Mouse (Mus musculus) forebrain, embryonic 15.5 days (tissue): ENCODE data around the gene Ablim2. TPM values are rescaled to one million over a fixed set of nuclear protein-coding genes. Genes with fewer than 3 reads are reported as not detected.

Experiments used
- ATAC-seq: fragments of 200-750 bp; cut with Nextera tagmentation; replicated peaks from 2 replicates; pipeline ENCODE4 v1.8.0; 2017; ENCODE audit warnings: mild to moderate bottlenecking, moderate TSS enrichment, moderate library complexity
- H3K27ac ChIP-seq: fragments of 300-500 bp; sonication (generic); replicated peaks from 2 replicates; pipeline ENCODE4 v1.5.1; 2015; ENCODE audit warnings: mild to moderate bottlenecking, inconsistent platforms
- H3K27me3 ChIP-seq: fragments of 300-500 bp; sonication (generic); 2 replicates; pipeline ENCODE4 v1.6.1; 2015; ENCODE audit warnings: inconsistent platforms
- H3K36me3 ChIP-seq: fragments of 300-500 bp; sonication (generic); 2 replicates; pipeline ENCODE4 v1.6.1; 2015; ENCODE audit warnings: mild to moderate bottlenecking, inconsistent platforms
- H3K4me1 ChIP-seq: fragments of 300-500 bp; sonication (generic); 2 replicates; pipeline ENCODE4 v1.6.1; 2015; ENCODE audit warnings: inconsistent platforms
- H3K4me2 ChIP-seq: fragments of 300-500 bp; sonication (generic); replicated peaks from 2 replicates; pipeline ENCODE4 v1.6.1; 2015; ENCODE audit warnings: mild to moderate bottlenecking, inconsistent platforms
- H3K4me3 ChIP-seq: fragments of 300-500 bp; sonication (generic); 2 replicates; pipeline ENCODE4 v1.5.1; 2015; ENCODE audit warnings: mild to moderate bottlenecking, inconsistent platforms
- H3K9ac ChIP-seq: fragments of 300-500 bp; sonication (generic); replicated peaks from 2 replicates; pipeline ENCODE4 v1.6.1; 2015; ENCODE audit warnings: mild to moderate bottlenecking, inconsistent platforms
- H3K9me3 ChIP-seq: fragments of 300-500 bp; sonication (generic); 2 replicates; pipeline ENCODE4 v1.6.1; 2016; ENCODE audit warnings: inconsistent platforms
- WGBS: fragments of 180-500 bp; shearing (Covaris S2); methylation state at CpG from one replicate; pipeline ENCODE4 v1.1.7; 2015; ENCODE audit warnings: mixed read lengths; 5-methylcytosine and 5-hydroxymethylcytosine counted together
- polyA plus RNA-seq: library from polyadenylated mRNA; unstranded; fragments of >200 nt; fragmentation: Nextera tagmentation; extraction: Ambion mirVana; gene quantifications from 2 replicates; pipeline ENCODE4 v1.2.1, GENCODE M21; 2015

Ablim2 gene
- polyA plus RNA-seq, 1 experiment from 2014 or later, result 8.5 TPM

DNA sequence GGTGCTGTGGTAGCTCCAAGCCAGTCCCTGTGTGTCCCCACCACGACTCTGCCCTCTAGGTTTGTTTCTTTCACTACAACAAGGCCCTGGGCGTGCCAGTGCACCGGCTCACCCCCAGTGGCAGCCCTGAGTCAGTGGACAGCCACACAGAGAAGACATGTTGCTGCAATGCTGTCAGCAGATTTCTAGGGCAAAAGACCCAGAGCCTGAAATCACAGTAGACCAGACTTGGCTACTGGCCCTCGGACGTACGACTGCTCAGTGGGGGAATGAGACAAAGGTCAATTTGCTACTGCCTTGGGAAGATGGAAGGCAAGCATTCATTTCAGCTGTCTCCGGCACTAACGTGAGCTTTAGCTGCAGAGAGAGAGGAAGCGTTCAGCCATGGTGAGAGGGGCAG, 124.7 kb downstream of the Ablim2 start:
- no peak overlapping the region for H3K4me3 ChIP-seq
- no peaks in the 10 kb centered on the region for H3K9me3 ChIP-seq
- H3K4me2 ChIP-seq, result no peak overlapping the region
- no peak overlapping the region for H3K27ac ChIP-seq
- WGBS, result 69% methylated on average over 9 of the region's 9 CpGs
- peaks cover 21% of the 10 kb centered on the region for H3K4me1 ChIP-seq
- H3K27me3 ChIP-seq, result no peaks in the 10 kb centered on the region
- H3K9ac ChIP-seq, result no peak overlapping the region
- no peaks in the 10 kb centered on the region for H3K36me3 ChIP-seq
- ATAC-seq, result no peak

DNA sequence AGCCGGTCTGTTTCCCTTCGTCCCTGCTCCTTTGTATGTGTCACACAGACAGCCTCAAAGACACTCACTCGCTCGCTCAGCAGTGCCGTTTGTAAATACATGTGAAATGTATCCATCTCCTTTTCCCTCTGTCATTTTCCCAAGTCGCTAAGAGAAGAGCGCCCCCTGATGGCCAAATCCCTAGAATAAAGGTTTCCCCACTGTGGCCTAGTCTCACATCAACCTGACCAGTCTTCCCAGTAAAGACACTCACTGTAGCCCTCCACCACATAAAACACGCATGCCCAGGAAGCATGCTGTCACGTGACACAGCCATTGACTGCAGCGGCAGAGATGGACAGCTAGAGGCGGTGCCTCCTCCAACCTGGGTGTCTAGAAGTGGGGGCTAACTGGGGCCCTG, 126.6 kb downstream of the Ablim2 start:
- WGBS, result 42% methylated on average over 11 of the region's 11 CpGs
- Histone ChIP-seq H3K9ac (no peak overlapping the region), H3K36me3 (no peaks in the 10 kb centered on the region), H3K27ac (no peak overlapping the region), H3K4me2 (no peak overlapping the region), H3K4me3 (no peak overlapping the region), H3K4me1 (peaks cover 15% of the 10 kb centered on the region), H3K9me3 (no peaks in the 10 kb centered on the region), H3K27me3 (no peaks in the 10 kb centered on the region)
- ATAC-seq, result peak; percentile 55; the same call in 1 of the 2 replicates

DNA sequence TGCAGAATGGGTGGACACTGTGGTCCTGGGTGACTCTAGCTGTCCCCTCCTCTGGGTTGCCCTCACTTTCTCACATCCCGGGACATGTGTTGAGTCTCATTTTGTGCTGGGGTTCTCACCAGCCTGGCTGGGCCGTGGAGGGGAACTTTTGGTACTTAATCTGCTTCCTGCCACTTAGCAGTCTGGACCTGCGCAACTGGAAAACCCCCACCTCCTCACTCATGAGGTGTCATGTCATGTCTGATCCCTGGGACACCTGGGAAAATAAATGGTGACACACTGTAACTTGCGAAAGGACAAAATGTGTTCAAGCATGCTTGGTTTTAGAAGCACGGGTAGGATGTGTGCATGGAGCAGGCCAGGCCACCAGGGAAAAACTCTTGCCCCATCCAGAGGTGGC, 127.0 kb downstream of the Ablim2 start:
- Histone ChIP-seq H3K4me1 (peaks cover 12% of the 10 kb centered on the region), H3K4me3 (no peak overlapping the region), H3K9ac (no peak overlapping the region), H3K9me3 (no peaks in the 10 kb centered on the region), H3K36me3 (no peaks in the 10 kb centered on the region), H3K27me3 (no peaks in the 10 kb centered on the region), H3K4me2 (no peak overlapping the region), H3K27ac (no peak overlapping the region)
- 93% methylated on average over 5 of the region's 5 CpGs for WGBS
- no peak for ATAC-seq

DNA sequence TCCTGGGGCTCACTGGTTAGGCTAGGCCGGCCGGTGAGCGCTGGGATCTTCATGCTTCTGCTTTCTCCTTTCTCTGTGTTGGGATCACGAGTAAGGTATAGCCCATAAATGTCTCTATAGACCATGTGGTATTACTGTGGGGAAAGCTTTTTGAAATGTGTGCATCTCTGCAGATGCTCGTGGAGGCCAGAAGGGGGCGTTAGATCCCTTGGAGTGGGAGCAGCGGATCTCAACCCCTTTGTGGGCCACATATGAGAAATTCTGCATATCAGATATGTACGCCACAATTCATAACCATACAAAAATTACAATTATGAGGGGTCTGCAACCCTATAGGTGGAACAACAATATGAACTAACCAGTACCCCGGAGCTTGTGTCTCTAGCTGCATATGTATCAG, 131.3 kb downstream of the Ablim2 start:
- ATAC-seq, result no peak
- no peaks in the 10 kb centered on the region for H3K36me3 ChIP-seq
- no peak overlapping the region for H3K27ac ChIP-seq
- H3K4me3 ChIP-seq, result no peak overlapping the region
- no peak overlapping the region for H3K4me2 ChIP-seq
- peaks cover 9% of the 10 kb centered on the region; the same call in 1 of the 2 replicates for H3K4me1 ChIP-seq
- H3K9ac ChIP-seq, result no peak overlapping the region
- WGBS, result 58% methylated on average over 9 of the region's 9 CpGs
- no peaks in the 10 kb centered on the region for H3K9me3 ChIP-seq
- no peaks in the 10 kb centered on the region for H3K27me3 ChIP-seq

DNA sequence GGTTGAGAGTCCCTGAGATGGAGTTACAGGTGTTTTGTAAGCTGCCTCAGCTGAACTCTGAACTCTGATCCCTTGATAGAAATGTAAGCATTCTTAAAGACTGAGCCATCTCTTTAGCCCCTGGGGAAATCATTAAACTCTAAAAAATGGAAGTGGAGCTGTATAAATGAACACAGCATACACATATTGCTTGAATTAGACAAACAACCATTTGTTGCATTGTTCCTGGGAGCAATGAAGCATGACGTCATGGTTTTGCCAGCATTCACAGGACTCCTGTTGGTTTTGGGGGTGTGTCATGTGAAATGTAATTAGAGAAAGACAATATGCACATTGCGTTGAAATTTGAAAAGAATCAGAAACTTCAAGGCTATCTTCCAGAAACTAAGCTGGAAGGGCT, 132.0 kb downstream of the Ablim2 start:
- Histone ChIP-seq H3K4me1 (peaks cover 11% of the 10 kb centered on the region), H3K4me3 (no peak overlapping the region), H3K4me2 (no peak overlapping the region), H3K36me3 (no peaks in the 10 kb centered on the region), H3K27ac (no peak overlapping the region), H3K27me3 (no peaks in the 10 kb centered on the region), H3K9ac (no peak overlapping the region), H3K9me3 (no peaks in the 10 kb centered on the region)
- 15% methylated on average over 2 of the region's 2 CpGs for WGBS
- ATAC-seq, result no peak

DNA sequence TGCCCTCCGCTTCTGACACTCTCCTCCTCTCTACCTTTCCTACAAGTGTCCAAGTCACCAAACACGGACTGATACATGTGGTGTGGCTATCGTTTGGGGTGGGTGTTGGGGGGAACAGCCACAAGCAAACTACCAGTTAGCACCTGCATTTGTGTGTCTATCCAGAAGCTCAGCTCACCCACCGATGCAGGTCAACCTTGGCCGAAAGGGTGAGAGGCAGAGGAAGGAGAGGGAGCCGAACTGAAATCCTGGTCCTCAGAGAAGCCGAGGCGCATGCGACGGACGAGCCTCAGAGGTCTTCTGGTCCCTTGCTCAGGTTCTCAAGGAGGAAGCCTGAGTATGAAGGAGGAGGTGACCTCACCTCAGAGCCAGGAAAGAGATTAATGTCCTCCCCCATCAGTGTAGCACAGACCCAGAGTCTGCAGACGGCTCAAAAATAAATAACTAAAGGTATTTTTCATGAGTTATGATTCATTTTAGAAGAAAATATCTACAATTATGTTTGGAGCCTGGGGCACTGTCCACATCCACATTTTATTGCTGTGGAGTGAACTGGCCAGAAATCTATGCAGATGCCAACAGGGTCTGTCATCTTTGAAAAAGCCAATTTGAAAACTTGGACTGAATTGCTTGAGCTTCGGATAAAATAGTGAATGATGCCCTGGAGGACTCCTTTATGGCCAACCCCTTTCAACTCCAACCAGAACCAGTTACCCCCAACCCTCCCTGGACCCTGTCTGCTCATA, 133.5 kb downstream of the Ablim2 start:
- no peak overlapping the region for H3K4me3 ChIP-seq
- no peak overlapping the region for H3K4me2 ChIP-seq
- 91% methylated on average over 13 of the region's 13 CpGs for WGBS
- no peaks in the 10 kb centered on the region for H3K36me3 ChIP-seq
- H3K27ac ChIP-seq, result no peak overlapping the region
- no peaks in the 10 kb centered on the region for H3K27me3 ChIP-seq
- ATAC-seq, result no peak
- peaks cover 26% of the 10 kb centered on the region for H3K4me1 ChIP-seq
- H3K9ac ChIP-seq, result no peak overlapping the region
- H3K9me3 ChIP-seq, result no peaks in the 10 kb centered on the region

DNA sequence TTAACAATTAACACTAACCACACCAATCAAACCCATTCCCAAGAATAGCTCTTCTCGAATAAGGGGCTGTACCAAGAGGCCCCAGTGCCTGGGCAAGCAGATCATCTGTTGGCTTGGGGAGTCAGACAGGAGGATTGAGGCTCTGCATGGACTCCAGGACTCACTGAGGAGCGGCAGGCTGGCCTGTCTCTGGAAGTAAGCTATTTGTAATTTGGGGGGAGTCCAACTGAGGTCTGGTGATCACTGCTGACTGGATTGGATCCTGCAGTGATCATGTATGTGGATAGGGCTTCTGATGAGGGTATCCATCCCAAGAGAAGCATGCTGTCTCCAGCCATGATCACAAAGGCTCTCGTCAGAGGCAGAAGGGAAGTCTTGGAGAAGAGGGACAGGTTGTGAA, 134.7 kb downstream of the Ablim2 start:
- no peaks in the 10 kb centered on the region for H3K9me3 ChIP-seq
- no peak for ATAC-seq
- H3K27me3 ChIP-seq, result no peaks in the 10 kb centered on the region
- WGBS, result 77% methylated on average over 3 of the region's 3 CpGs
- no peak overlapping the region for H3K9ac ChIP-seq
- H3K36me3 ChIP-seq, result no peaks in the 10 kb centered on the region
- peaks cover 38% of the 10 kb centered on the region for H3K4me1 ChIP-seq
- H3K4me3 ChIP-seq, result no peak overlapping the region
- no peak overlapping the region for H3K4me2 ChIP-seq
- H3K27ac ChIP-seq, result no peak overlapping the region

DNA sequence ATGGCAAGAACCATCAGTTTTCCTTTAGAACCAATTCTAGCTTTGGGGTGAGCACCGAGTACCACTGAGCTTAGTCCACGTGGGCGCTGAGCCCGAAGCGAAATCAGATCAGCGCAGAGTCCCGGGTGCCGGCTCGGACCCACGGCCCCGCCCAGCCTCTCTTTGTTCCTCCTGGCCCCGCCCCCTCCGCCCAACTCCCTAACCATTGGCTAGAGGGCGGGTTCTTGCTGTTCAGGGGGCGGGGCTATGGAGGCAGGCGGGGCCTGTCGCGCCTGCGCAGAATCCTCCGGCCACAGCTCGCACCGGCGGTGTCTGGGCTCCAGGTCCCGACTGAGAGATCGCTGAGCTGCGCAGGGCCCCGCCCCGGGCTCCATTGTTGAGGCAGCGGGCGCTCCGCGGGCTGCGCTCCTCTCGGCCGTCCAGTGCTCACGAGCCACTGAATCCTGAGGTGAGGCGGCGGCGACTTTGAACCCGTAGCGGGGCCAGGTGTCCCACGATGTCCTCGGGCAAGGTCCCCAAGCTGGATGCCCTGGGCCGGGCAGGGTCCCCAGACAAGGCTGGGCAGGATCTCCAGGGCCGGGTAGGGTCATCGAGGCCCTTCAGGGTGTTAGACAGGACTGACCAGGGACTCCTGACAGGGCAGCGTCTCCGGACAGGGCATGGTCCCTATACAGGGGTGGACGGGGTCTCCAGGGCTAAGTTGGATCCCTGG, 135.6 kb downstream of the Ablim2 start, which contains the start of gene Afap1:
Gene Afap1 (plus strand): TSS at position 227 of the 712 bp plus-strand sequence.
- peak within 1 kb of the TSS; percentile 78 for H3K27ac ChIP-seq
- peak; percentile 95 for ATAC-seq
- no peaks in the 10 kb centered on the region for H3K27me3 ChIP-seq
- H3K4me2 ChIP-seq, result peak within 1 kb of the TSS; percentile 74
- H3K36me3 ChIP-seq, result no peaks in the 10 kb centered on the region
- peak within 1 kb of the TSS; percentile 87 for H3K4me3 ChIP-seq
- H3K9me3 ChIP-seq, result no peaks in the 10 kb centered on the region
- under 1% methylated on average over 49 of the region's 49 CpGs for WGBS
- H3K9ac ChIP-seq, result peak within 1 kb of the TSS; percentile 96
- peaks cover 45% of the 10 kb centered on the region for H3K4me1 ChIP-seq

DNA sequence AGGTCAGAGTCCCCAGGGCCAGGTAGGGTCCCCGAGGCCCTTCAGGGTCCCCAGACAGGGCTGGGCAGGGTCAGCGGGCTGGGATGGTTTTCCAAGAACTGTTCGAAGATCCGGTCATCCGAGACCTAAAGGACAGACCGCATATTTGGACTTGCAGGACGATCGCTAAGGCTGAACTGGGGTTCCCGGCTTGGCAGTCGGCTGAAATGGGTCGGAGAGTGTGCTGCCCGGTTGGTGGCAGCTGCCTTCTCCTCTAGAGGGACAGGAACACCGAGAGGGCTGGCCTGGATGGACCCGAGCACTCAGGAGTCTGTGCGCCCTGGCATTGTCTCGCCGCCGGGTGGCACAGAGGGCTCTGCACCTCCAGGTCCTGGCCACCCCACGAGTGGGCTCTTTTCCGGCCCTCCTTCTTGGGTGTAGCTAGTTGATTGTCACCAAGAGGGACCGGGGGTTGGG, 136.2 kb downstream of the Ablim2 start:
- Histone ChIP-seq H3K27ac (peak overlapping the region; percentile 78), H3K4me3 (peak overlapping the region; percentile 87), H3K4me2 (peak overlapping the region; percentile 74), H3K9ac (peak overlapping the region; percentile 96), H3K27me3 (no peaks in the 10 kb centered on the region), H3K36me3 (no peaks in the 10 kb centered on the region), H3K9me3 (no peaks in the 10 kb centered on the region), H3K4me1 (peaks cover 47% of the 10 kb centered on the region)
- under 1% methylated on average over 21 of the region's 21 CpGs for WGBS
- ATAC-seq, result peak; percentile 39

DNA sequence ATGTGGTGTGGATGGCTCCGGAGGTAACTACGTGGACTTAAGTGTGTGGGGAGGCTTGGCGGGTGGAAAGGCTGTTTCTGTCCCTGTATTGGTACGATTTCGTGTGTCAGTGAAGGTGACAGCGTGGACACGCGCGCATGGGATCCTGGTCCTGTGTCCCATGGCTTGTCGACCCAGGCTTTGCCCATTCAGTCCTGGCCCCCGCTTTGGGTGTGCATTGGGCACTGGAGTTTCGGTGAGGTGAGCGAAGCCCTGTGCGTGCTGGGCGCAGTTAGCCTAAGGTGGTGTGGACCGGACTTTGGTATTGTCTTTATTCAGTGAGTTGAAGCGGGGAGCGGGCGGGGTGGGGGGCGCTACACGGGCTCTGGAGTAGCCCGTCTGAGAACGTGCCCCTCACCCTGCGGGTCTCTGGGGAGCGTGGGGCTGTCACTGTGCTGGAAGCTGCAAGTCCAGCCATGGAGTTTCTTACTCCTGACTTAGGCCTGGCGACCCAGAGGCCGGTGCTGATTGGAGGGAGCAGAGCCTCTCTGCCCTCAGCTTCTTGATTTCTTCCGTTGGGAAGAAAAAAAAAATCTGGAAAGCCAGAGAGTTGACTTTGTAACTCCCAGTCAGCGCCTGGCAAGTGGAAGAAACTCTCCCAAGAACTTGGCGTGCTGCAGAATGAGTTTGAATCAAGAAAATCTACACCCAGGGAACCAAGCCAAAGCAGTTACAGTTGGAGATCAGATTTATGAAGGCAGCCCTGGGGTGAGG, 136.8 kb downstream of the Ablim2 start:
- 7% methylated on average over 30 of the region's 30 CpGs for WGBS
- Histone ChIP-seq H3K27me3 (no peaks in the 10 kb centered on the region), H3K4me2 (peak overlapping the region; percentile 74), H3K36me3 (no peaks in the 10 kb centered on the region), H3K27ac (peak overlapping the region; percentile 78; the same call in 1 of the 2 replicates), H3K4me3 (peak overlapping the region; percentile 87), H3K9ac (peak overlapping the region; percentile 96), H3K4me1 (peaks cover 47% of the 10 kb centered on the region), H3K9me3 (no peaks in the 10 kb centered on the region)
- ATAC-seq, result peak; percentile 0; the same call in 1 of the 2 replicates

DNA sequence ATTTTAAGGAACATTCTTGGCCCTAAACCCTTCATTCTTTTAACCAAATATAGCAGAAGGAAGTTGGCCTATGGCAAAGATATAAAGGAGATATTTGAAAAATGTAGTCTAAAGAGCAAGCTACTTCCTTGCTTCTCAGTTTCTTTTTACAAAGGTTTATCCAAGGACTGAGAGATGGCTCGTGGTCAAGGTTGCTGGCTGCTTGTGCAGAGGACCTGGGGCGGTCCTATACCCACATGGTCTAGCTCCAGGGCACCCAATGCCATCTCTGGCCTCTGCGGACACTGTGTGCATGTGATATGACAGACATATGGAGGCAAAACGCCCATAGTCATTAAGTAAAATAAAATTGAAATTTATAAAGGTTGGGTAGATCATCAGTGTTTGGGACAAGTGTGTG, 138.2 kb downstream of the Ablim2 start:
- Histone ChIP-seq H3K9ac (no peak overlapping the region), H3K4me2 (0 out of 2 replicates have a peak overlapping the region, but pooled peaks have one; percentile 74), H3K27me3 (no peaks in the 10 kb centered on the region), H3K36me3 (no peaks in the 10 kb centered on the region), H3K27ac (no peak overlapping the region), H3K4me3 (no peak overlapping the region), H3K9me3 (no peaks in the 10 kb centered on the region), H3K4me1 (peaks cover 59% of the 10 kb centered on the region)
- WGBS, result 93% methylated on average over 4 of the region's 4 CpGs
- no peak for ATAC-seq

DNA sequence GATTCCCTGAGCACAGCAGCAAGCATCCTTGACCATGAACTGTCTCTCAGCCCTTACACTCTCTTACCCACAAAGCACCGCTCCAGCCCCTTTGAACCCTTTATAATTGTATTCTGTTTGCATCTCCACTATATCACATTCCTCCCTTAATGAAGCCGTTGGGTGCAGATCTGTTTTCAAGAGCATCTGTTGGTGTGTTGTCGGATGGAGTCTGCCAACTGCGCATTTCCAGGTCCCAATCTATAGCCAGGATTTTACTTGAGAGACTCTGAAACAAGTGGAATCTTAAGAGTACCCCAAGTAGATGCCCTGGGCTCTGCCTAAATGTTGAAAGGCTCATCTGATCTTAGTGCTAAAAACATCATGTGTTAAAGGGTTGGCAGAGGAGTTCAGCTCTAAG, 138.9 kb downstream of the Ablim2 start:
- H3K27ac ChIP-seq, result no peak overlapping the region; the same call in 1 of the 2 replicates
- no peak overlapping the region for H3K4me3 ChIP-seq
- H3K9me3 ChIP-seq, result no peaks in the 10 kb centered on the region
- no peaks in the 10 kb centered on the region for H3K36me3 ChIP-seq
- H3K4me1 ChIP-seq, result peaks cover 65% of the 10 kb centered on the region
- H3K27me3 ChIP-seq, result no peaks in the 10 kb centered on the region
- peak overlapping the region; percentile 9; the same call in 1 of the 2 replicates for H3K4me2 ChIP-seq
- H3K9ac ChIP-seq, result no peak overlapping the region
- 50% methylated on average over 4 of the region's 4 CpGs for WGBS
- no peak for ATAC-seq
